Mouse (Mus musculus) heart, postnatal 0 days (tissue): ENCODE measurements around the gene Slc28a1.

Experiments
- CTCF ChIP-seq: IDR thresholded peaks from 2 replicates; pipeline ENCODE4 v1.5.1; 2016; ENCODE audit warnings: antibody characterized with exemption, control low read depth, low read depth
- EP300 ChIP-seq: IDR thresholded peaks from 2 replicates; pipeline ENCODE4 v1.6.1; 2016; ENCODE audit warnings: antibody characterized with exemption, low read depth

- TF ChIP-seq CTCF (no peak), EP300 (no peak)
These were observed 84.5 kb downstream of the Slc28a1 start for GRCm38 (mm10) chr7:81199109-81199508.
